Mouse (Mus musculus) small intestine, adult 2 months (tissue): Measurements from ENCODE around the gene Gm9195. TPM values are rescaled to one million over a fixed set of nuclear protein-coding genes. Genes with fewer than 3 reads are reported as not detected.

ENCODE experiments used
- H3K27ac ChIP-seq: fragments of 200-500 bp; 2 replicates; pipeline ENCODE4 v1.5.1; 2012; ENCODE audit warnings: low read depth, low read length, control low read depth, inconsistent platforms; ENCODE audit not compliant: insufficient read depth
- H3K27me3 ChIP-seq: fragments of 200-500 bp; 2 replicates; pipeline ENCODE4 v1.6.1; 2012; ENCODE audit warnings: mild to moderate bottlenecking, moderate library complexity, low read length, inconsistent platforms; ENCODE audit not compliant: control insufficient read depth, insufficient read depth
- H3K36me3 ChIP-seq: fragments of 200-500 bp; 2 replicates; pipeline ENCODE4 v1.6.1; 2012; ENCODE audit warnings: mild to moderate bottlenecking, low read length, control low read depth, inconsistent platforms; ENCODE audit not compliant: control insufficient read depth, insufficient read depth
- H3K4me1 ChIP-seq: fragments of 200-500 bp; 2 replicates; pipeline ENCODE4 v1.6.1; 2012; ENCODE audit warnings: low read length, inconsistent platforms, mixed read lengths; ENCODE audit not compliant: control insufficient read depth, insufficient read depth, insufficient read length
- H3K4me3 ChIP-seq: fragments of 200-500 bp; 2 replicates; pipeline ENCODE4 v1.5.1; 2012; ENCODE audit warnings: low read depth, mild to moderate bottlenecking, control low read depth, inconsistent platforms, low read length, moderate library complexity
- CTCF ChIP-seq: fragments of 200-500 bp; IDR thresholded peaks from 2 replicates; pipeline ENCODE4 v1.5.1; 2012; ENCODE audit warnings: low read depth, mild to moderate bottlenecking, control low read depth, inconsistent platforms, low read length, moderate library complexity, mixed read lengths; ENCODE audit not compliant: insufficient replicate concordance, insufficient read length; ENCODE audit errors: extremely low read depth
- POLR2A ChIP-seq: fragments of 200-500 bp; IDR thresholded peaks from 2 replicates; pipeline ENCODE4 v1.6.1; 2012; ENCODE audit warnings: low read depth, mild to moderate bottlenecking, control low read depth, inconsistent platforms, low read length, moderate library complexity
- WGBS: fragments of 180-500 bp; shearing (Covaris S2); methylation state at CpG from one replicate; pipeline ENCODE4 v1.1.7; 2018; 5-methylcytosine and 5-hydroxymethylcytosine counted together
- polyA plus RNA-seq: library from polyadenylated mRNA; depleted of rRNA; stranded (reverse); fragments of >200 nt; gene quantifications from 2 replicates; pipeline ENCODE4 v1.2.3, GENCODE M21; 2012; rRNA removed

Gm9195 gene
- polyA plus RNA-seq, result 0.01 TPM in 1 of 2 replicates, not detected in the other

DNA sequence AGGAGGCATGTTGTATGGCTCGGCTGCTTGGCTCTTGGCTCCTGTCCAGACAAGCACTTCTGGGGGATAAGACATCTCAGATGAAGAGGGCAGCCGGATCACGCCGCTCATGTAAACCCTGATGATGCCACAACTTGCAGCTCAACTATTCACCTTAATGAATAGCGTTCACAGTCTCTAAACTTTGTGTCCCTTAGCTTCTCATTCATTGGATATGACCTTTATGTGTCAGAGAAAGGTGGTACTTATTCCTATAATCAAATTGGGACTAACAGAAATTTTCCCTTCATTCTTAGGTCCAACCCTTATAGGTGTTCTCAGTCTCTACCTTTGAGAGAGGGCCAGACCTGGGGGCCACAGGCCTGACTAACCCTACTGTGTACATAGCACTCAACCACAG, at the start of gene Gm9195:
Gene Gm9195, minus strand, starts transcription at position 101 of the 400 bp plus-strand sequence.
- WGBS, result 75% methylated on average over 5 of the region's 5 CpGs
- no peaks in the 10 kb centered on the region for H3K27me3 ChIP-seq
- H3K27ac ChIP-seq, result no peak within 1 kb of the TSS
- H3K4me3 ChIP-seq, result no peak within 1 kb of the TSS
- no peaks in the 10 kb centered on the region for H3K4me1 ChIP-seq
- no peak for TF ChIP-seq POLR2A
- TF ChIP-seq CTCF, result no peak
- no peaks in the 10 kb centered on the region for H3K36me3 ChIP-seq

DNA sequence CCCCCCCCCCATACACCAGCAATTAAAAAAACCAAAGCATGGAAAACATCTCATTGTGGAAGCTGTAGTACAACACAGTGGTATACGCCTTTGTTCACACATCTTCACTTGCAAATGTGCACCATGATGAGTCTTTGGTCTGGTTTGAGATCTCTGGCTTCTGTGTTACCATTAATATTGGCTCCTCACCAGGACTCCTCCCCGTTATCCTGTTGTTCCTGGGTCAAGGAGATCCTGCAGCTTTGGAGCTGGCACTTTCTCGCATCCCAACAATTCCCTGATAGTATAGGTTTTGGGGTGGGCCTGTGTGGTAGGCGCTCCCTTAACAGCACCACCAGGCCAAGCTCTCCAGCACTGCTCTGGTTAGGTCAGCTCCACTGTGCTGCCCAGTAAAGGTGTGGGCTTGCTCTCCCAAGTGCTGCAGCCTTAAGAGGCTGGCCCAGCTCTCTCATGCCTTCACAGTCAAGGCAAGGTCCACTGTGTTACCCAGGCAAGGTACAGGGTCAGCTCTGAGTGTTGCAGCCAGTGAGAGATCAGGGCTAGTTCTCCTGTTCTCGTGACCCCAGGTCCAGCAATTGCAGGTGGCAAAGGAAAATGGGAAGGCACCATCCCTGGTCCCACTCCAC, 44.9 kb upstream of the Gm9195 start:
- Histone ChIP-seq H3K36me3 (peaks cover 27% of the 10 kb centered on the region), H3K4me1 (peaks cover 14% of the 10 kb centered on the region), H3K27ac (no peak overlapping the region), H3K4me3 (no peak overlapping the region), H3K27me3 (peaks cover 15% of the 10 kb centered on the region)
- TF ChIP-seq CTCF, result no peak
- TF ChIP-seq POLR2A, result no peak
- 88% methylated on average over 5 of the region's 5 CpGs for WGBS

DNA sequence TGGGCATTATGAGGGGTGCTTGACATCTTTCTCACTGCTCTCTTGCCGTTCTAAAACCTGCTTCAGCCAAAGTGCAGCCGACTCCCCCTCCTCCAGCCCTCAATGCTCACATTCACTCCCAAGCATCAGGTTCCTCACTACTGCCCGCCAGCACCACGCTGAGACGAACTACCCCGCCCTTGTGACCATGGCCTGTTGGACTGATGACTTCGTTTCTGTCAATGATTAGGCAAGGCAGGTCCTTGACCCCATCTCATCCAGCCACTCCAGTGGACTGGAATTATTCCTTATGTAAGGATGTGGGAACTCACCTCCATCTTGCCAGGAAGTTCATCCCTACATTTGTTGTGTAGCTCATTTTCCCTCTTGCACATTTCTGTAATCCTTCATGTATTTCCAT, 42.2 kb upstream of the Gm9195 start:
- H3K27ac ChIP-seq, result no peak overlapping the region
- 42% methylated on average over 7 of the region's 7 CpGs for WGBS
- H3K36me3 ChIP-seq, result 0 out of 2 replicates have a peak, but pooled peaks cover 7% of the 10 kb centered on the region
- peaks cover 14% of the 10 kb centered on the region for H3K4me1 ChIP-seq
- TF ChIP-seq POLR2A (no peak), CTCF (no peak)
- peaks cover 21% of the 10 kb centered on the region for H3K27me3 ChIP-seq
- H3K4me3 ChIP-seq, result no peak overlapping the region

DNA sequence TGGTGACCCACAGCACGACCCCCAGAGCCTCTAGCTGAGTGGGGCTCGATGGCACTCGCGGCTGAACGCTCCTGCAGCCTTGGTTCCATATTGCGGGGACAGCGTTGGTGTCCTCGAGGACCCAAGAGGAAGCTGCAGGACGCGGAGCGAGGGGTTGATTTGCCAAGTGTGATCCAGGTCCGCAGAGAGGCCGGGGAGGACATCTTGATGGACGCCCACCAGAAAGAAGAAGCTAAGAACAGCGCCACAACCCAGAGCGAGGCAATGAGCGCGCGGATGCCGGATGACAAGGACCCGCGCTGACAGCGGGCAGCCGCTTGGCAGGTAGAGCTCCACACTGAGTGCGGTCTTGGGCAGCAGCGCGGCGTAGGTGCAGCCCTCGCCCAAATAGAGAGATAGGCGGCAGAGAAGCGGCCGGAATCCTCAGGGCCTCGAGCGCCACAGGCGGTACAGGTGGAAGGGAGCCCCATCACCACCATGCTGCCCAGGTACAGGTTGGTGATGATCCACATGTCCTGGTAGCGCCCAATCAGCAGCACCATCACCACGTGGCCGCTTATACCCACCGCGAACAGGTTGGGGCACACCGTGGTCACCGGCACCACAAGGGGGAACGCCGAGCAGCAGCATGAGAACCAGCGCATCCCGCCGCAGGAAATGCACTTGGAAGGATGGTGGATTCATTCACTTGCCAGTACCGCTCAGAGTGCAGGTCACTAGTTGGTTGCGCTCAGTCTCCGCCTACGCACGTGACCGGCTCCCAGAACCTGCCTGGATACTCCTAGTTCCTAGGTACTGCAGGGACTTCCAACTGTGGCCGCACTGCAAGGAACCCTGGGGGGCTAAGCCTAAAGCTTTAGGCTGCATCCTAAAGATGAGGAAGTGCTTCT, 40.6 kb upstream of the Gm9195 start:
- Histone ChIP-seq H3K4me3 (peak overlapping the region; percentile 60), H3K36me3 (0 out of 2 replicates have a peak, but pooled peaks cover 4% of the 10 kb centered on the region), H3K27me3 (peaks cover 21% of the 10 kb centered on the region), H3K27ac (no peak overlapping the region), H3K4me1 (peaks cover 14% of the 10 kb centered on the region)
- no peak for TF ChIP-seq CTCF
- no peak for TF ChIP-seq POLR2A
- WGBS, result 3% methylated on average over 54 of the region's 54 CpGs

DNA sequence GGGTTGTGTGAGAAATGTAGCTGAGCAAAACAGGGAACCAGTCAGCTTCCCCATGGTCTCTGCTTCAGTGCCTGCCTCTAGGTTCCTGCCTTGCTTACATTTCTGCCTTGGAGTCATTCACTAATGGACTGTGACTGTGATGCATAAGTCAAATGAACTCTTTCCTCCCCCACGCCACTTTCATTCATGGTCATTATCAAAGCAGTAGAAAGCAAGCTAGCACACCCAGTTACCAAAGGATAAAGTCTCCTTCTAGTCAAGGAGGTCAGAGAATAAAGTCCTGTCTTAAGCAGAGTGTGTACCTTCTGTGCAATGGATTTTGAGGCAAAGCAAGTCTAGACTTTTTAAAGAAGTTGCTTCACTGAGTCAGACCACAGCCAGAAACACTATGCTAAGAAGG, 35.5 kb upstream of the Gm9195 start:
- H3K36me3 ChIP-seq, result no peaks in the 10 kb centered on the region
- no peak overlapping the region for H3K27ac ChIP-seq
- TF ChIP-seq POLR2A (no peak), CTCF (no peak)
- 31% methylated on average over 1 of the region's 1 CpGs for WGBS
- peaks cover 1% of the 10 kb centered on the region for H3K4me1 ChIP-seq
- H3K27me3 ChIP-seq, result peaks cover 12% of the 10 kb centered on the region
- no peak overlapping the region for H3K4me3 ChIP-seq

DNA sequence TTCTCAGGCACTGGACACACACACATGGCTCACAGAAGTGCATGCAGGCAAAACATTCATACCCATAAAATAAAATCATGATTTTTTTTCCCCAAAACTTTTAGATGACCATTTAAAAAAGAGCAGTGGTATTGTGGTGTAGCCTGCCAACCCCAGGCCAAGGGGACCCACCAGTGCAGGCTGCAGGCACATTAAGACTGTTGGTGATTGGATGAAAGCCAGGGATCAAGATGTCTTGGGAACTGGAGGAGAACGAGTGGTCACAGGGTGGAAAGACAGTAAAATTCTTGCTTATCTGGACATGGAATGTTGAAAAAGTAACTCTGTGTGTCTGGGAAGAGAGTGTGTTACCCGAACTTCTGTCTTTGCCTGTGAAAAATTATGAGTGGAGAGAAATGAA, 27.9 kb upstream of the Gm9195 start:
- Histone ChIP-seq H3K27me3 (no peaks in the 10 kb centered on the region), H3K4me3 (no peak overlapping the region), H3K36me3 (no peaks in the 10 kb centered on the region), H3K27ac (no peak overlapping the region), H3K4me1 (no peaks in the 10 kb centered on the region)
- 36% methylated on average over 2 of the region's 2 CpGs for WGBS
- TF ChIP-seq CTCF (no peak), POLR2A (no peak)

DNA sequence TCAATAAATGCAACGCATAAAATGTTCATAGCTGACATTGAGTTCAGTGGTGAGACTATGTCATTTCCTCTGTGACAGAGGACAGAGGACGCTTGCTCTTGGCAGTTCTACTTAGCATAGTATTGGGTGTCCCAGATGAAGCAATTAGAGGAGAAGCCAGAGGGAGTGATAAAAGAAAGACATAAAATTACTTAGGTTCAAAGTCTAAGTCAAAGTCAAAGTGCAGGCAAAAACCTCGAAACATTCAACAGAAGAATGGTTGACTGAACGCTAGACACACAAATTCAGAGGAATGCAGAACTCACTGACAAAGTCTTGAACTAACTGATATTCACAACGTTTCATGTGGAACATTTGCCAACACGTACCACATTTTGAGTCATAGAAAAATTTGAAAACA, 27.1 kb upstream of the Gm9195 start:
- no peaks in the 10 kb centered on the region for H3K27me3 ChIP-seq
- no peak overlapping the region for H3K27ac ChIP-seq
- H3K36me3 ChIP-seq, result no peaks in the 10 kb centered on the region
- TF ChIP-seq CTCF (no peak), POLR2A (no peak)
- WGBS, result 48% methylated on average over 6 of the region's 6 CpGs
- no peak overlapping the region for H3K4me3 ChIP-seq
- H3K4me1 ChIP-seq, result no peaks in the 10 kb centered on the region
